Mouse (Mus musculus) megakaryocyte, embryonic 14.5 days (primary cell): ENCODE data around the gene Klhl29.

Experiments
- FLI1 ChIP-seq: IDR thresholded peaks from 2 replicates; pipeline ENCODE4 v1.6.1; 2012; ENCODE audit warnings: low read length, inconsistent platforms, mixed read lengths
- GATA1 ChIP-seq: IDR thresholded peaks from 3 replicates; pipeline ENCODE4 v1.6.1; 2012; ENCODE audit warnings: mixed read lengths, low read length, inconsistent platforms, borderline replicate concordance

- no peak for TF ChIP-seq GATA1
- no peak for TF ChIP-seq FLI1
These were observed 152.9 kb downstream of the Klhl29 start for GRCm38 (mm10) chr12:5222439-5223202.
